Mouse (Mus musculus) small intestine, adult 10 weeks (tissue): ENCODE data around the gene Fam104a. TPM values are rescaled to one million over a fixed set of nuclear protein-coding genes. Genes with fewer than 3 reads are reported as not detected.

ENCODE experiments used
- polyA plus RNA-seq: library from polyadenylated mRNA; stranded (reverse); fragments of 350-450 nt; fragmentation: Illumina TruSeq; extraction: RNeasy Lipid Tissue Mini Kit (QIAGEN cat#74804); gene quantifications from one replicate; pipeline ENCODE4 v1.2.3, GENCODE M21; 2014; ENCODE audit warnings: low replicate concordance

Fam104a gene
- 7.8 TPM for polyA plus RNA-seq

GRCm38 (mm10) chr11:113683957-113684706 lies at the start of gene Fam104a, which contains the start of gene D11Wsu47e:
Fam104a (minus strand) TSS chr11:113684155.
D11Wsu47e (plus strand) TSS chr11:113684412.

GRCm38 (mm10) chr11:113709731-113710256 lies 25.8 kb upstream of the Fam104a start, which contains the start of gene Cpsf4l:
Cpsf4l (minus strand) TSS chr11:113710017.

DNA sequence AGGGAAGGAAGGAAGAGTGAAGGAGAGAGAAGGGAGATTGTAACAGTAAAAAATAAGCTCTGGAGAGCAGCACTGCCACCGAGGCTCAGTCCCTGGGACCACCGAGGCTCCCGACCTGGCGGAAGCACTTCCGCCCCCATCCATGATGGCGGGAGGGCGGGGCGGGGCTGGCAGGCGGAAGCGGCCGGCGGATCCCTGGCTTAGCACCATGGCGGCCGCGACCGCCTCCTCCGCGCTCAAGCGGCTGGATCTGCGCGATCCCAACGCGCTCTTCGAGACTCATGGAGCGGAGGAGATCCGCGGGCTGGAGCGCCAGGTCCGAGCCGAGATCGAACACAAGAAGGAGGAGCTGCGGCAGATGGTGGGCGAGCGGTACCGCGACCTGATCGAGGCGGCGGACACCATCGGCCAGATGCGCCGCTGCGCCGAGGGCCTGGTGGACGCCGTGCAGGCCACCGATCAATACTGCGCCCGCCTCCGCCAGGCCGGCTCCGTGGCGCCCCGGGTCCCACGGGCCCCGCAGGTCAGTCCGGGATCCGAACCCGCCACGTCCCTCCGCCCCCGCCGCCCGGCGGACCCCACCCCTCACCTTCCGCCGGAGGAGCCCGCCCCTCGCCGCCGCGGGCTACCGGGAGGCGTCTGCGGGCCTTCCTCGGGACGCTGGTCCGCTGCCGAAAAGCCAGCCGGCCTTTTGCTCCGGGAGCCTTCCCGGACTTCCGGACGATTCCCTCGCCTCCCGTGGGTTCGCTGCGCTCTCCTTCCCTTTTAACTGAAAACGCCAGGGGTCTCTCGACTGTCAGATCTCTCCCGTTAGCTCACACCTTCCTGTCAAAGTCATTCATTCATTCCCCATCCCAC lies 34.4 kb downstream of the Fam104a start, which contains the start of gene Slc39a11:
Gene Slc39a11, minus strand, starts transcription at position 727 of the 858 bp plus-strand sequence.

DNA sequence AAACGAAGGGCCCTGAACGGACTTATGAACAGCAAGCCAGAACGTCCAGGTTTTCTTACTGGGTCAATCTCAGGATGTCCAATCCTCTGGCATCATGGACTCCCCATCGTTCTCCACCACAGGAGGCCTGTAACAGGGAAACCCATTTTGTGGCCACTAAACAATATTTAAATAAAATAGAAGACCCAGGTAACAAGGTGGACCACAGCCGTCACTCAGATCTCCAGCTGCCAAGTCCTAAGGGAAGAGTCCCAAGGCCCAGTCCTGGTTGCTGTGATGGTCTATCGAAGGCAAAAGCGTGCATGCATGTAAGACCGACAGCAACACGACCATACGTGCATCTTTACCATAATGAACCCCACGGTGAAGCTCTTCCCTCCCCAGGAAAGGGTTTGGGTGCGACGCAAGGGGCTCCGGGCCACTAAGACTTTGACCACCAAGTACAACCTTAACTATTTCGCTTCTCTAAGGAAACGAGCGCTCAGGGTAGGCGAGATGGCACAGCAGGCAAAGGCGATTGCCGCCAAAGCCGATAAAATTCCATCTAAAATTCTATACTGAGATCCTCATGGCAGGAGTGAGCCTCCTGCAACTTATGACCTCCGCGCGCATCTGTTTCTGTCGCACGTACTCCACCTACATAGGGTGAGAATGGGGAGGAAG lies 35.1 kb downstream of the Fam104a start, which contains the start of gene Cog1:
Gene Cog1, plus strand, starts transcription at position 480 of the 663 bp plus-strand sequence.

DNA sequence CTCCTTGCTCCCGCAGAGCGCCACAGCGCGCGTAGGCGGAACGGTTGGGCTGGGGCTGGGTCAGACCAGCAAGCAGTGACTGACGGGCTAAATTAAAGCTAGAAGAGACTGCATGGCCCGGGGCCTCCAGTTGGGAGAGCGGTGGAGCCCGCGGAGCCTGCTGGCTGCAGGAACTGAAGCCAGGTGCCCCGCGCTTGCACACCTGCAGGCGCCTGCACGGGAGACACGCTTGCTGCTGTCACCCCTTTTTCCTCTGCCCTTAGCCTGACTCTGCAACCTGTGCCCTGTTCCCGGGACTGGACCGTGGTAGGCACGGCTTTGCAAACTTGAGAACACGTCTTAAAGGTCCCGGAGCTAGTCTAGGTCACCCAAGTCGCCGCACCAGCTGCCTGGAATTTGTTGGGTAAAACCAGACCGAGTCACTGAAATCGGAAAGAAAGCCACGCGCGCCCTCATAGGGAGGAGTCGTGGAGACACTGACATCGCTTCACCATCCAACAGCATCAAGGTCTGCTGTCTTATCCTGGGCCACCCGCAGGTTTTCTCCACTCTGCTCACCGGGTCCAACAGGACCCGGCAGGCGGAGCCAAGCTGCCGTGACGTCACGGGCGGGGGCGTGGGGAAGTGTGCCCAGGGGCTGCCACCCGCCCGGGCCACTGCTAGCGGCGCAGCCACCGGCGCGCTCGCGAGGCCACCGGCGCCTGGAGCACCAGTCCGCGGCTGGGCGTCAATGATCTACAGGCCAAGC lies 65.1 kb downstream of the Fam104a start, which contains the start of gene Sstr2:
Gene Sstr2, plus strand, starts transcription at position 671 of the 748 bp plus-strand sequence.

Other genes starting within 250 kb of the Fam104a start
- gene Sstr2, start 64.8 kb downstream of the Fam104a start, polyA plus RNA-seq = not detected
- gene Cog1, start 35.0 kb downstream of the Fam104a start, polyA plus RNA-seq = 3.1 TPM
- gene Slc39a11, start 34.1 kb downstream of the Fam104a start, polyA plus RNA-seq = 9.5 TPM
- 3.6 TPM for gene D11Wsu47e, start 257 bp upstream of the Fam104a start, polyA plus RNA-seq
- not detected for gene Cpsf4l, start 25.9 kb upstream of the Fam104a start, polyA plus RNA-seq
- gene Cdc42ep4, start 67.7 kb upstream of the Fam104a start, polyA plus RNA-seq = 1.0 TPM